Mouse (Mus musculus) mature B cell (primary cell): ENCODE results near the gene Mef2a.

Source experiments
- in situ Hi-C: fragments of 300-500 bp; cut with MboI; formaldehyde crosslinking; loops from 2 replicates; pipeline ENCODE4 v1.14.3; 2019

Gene Mef2a

DNA sequence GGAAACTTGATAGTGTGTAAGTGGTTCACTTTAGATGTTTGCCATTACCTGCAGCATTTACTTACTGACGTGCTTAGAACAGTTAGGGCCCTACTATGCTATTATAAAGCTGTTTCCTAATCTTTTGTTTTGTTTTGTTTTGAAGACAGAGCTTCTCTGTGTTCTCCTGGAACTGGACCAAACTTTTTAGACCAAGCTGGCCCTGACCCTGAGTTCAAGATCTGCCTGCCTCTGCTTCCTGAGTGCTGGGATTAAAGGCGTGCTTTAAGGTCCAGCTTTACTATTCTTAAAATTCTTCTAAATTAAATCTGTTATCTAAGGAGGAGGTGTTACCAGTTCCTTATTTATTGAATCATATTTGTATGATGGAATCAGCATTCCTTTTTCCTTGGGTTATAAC, 126.6 kb downstream of the Mef2a start:
- in situ Hi-C loops = loop anchor here (25.0 kb wide), 1 partner anchor 116 kb away; the partner anchor contains the start of gene Mef2a

DNA sequence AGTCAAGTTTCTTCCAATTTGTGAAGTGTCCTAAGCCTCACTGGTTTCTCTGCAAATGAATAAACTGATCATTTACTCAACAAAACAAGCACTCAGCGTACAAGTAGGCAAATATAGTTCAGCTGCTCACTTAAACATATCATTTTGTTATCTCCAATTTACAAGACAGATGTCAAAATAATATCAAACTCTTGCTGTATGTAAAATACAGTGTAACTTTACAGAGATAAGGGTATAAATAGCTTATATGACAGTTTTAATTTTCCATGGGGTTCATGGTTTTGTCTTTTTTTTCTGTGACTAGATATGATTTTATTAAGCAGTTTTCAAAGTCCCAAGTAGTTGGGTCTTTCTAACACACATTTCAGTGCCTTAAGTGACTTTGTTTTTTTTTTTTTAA, 127.4 kb downstream of the Mef2a start:
- in situ Hi-C loops = loop anchor here (25.0 kb wide), 1 partner anchor 117 kb away; the partner anchor contains the start of gene Mef2a

DNA sequence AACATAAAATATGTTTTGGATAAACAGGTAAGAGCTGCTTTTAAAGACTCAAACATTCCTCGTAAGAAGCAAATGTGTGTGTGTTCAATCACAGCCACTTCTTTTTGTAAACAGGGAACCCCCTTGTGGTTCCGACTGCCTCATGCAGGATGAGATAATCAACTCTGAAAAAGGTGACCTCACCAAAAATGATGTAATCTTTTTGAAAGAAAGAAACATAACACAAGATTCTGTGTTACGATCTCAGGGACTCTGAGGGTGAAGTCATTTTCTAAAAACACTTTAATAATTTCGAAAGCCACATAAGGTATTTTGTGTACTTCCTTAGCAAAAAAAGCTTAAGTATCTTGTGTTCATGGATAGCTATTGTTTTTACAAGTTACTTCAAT, 128.8 kb downstream of the Mef2a start:
- in situ Hi-C loops = loop anchor here (25.0 kb wide), 1 partner anchor 118 kb away; the partner anchor contains the start of gene Mef2a

DNA sequence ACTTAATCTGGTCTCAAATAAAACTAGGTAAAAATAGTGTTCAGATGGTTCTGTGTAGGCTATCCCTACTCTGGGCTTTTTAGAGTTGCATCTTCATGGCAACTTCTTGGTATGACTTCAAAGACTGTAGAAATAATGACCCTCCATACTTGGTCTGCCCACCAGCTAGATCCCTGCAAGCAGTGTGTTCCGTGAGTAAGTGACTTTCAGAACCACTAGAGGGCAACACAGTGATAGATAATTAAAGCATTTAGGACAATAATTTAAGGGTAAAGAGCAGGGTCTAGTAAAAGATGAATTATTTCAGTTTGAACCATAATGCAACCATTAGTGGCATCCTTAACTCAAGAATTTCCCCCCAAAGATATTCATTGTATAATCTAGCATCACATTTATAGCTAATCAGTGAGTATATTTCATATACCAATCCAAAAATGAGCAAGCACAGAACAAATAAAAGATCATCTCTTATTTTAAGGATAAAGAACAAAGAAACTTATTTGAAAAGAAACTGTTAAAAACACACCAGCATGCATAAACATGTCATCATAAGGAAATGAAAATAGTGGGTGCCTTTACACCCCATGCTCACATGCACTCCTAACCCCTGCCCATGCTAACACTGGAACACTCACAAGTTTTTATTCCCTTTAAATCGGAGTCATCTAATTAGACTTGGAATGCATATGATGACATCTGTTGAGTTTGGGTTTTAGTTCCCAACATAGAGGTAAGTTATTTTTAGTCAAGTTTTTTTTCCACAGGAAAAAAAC, 129.4 kb downstream of the Mef2a start:
- in situ Hi-C loops = loop anchor here (25.0 kb wide), 1 partner anchor 119 kb away; the partner anchor contains the start of gene Mef2a

DNA sequence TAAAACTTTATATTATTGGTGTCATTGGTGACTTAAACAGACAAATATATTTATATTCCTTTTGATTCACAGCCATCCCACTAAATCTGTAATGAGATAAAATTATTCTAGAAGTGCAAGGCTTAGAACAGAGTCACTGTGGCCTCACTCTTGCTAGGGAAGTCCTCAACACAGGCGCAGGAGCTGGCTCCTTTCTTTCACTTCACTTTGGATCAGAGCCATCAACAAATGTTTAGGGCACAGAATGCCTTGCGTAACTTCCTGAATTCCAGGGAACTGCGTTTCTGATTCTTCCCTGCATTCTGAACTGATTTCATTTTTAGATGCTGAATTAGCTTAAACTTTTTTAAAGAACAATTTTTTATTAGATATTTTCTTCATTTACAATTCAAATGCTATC, 130.7 kb downstream of the Mef2a start:
- in situ Hi-C loops = loop anchor here (25.0 kb wide), 1 partner anchor 120 kb away; the partner anchor contains the start of gene Mef2a

DNA sequence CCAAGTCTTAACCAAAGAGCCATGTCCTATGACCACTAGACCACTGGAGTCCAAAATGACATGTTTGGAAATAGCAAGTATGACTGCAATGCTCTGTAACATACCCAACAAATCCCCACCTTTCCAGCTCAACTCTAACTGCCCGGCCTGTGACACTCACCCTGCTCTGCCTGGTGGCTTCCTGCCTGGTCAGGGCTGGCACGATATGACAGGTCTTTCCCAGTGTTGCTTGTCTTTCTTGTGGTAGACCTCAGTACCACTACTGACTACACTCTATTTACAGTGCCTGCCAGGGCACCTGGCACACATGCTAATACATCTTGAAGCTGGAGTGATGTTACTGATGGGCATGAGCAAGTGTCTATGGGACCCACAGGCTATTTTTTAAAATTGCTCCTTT, 134.9 kb downstream of the Mef2a start:
- in situ Hi-C loops = loop anchor here (25.0 kb wide), 1 partner anchor 125 kb away; the partner anchor contains the start of gene Mef2a

DNA sequence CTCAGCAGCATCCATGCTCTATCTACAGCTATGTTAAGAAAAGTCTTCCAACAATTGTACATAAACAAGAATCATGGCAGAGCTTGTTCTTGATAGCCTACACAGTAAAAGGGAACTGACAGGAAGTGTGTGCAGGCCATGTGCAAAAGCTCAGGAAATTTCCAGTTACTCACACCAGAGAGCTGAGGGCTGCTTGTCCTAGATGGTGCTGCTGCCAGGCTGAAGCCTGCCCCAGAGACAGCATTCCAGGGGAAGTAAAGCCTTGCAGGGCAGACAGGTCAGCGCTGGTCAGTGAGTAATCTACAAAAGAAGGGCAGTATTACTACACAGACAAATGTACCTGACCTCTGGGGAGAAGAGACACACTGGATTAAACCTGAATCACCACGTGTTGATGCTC, 136.3 kb downstream of the Mef2a start:
- in situ Hi-C loops = loop anchor here (25.0 kb wide), 1 partner anchor 126 kb away; the partner anchor contains the start of gene Mef2a

DNA sequence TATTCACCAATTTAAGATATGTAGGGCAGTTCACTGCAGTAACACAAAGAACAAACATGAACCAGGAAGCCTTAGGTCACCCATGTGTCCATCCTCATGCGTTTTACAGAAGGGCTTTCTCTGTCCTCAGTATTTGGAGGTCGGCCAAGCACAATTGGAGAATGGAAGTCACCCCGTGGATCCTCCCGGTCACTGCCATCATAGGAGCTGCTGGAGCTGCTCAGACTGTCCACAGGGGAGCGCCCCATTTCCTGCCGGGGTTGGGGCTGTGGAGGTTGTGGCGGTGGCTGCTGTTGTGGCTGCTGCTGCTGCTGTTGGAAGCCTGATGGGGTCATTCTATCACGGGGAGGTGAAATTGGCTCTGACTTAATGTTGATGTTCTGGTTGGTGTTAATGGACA, 137.9 kb downstream of the Mef2a start:
- in situ Hi-C loops = loop anchor here (25.0 kb wide), 1 partner anchor 128 kb away; the partner anchor contains the start of gene Mef2a

DNA sequence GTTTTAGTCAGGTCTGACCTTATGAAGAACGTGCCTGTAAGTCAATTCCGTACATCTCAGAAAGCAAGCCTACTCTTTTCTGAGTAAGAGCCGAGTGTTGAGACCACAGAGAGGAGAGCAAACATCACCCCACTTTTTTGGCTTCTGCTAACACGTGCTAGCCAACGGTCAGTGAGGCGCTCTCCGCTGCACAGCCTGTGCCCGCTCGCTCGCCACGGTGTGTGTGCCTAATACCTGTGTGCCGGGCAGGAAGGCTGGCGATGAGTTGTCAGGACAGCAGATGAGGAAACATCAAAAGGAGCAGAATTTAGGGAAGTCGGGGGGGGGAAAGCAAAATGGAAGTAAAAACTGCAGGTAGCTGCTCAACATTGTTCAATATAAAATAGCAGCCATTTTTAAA, 140.2 kb downstream of the Mef2a start:
- in situ Hi-C loops = loop anchor here (25.0 kb wide), 1 partner anchor 130 kb away; the partner anchor contains the start of gene Mef2a

DNA sequence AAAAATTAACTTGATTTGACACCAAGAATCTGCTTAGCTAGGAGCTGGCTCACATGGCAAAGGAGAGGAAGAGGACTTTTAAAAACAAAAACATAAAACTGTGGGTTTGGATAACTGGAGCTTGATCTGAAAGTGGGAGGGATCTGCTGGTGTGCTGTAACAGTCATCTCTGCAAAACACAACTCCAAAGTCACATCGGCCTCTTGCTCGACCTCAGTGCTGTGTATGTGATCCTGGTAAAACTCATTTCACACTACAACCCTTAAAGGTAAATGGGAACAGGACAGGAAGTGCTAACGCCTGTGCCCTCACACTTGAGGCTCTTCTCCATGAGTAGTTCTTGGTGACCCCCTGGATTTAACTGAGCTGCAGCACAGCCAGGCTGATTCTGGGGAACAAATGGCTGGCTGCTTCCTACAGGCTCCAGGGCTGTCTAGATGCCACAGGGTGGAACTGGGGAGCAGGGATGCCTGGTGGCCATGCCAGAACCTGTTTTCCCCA, 142.0 kb downstream of the Mef2a start:
- in situ Hi-C loops = loop anchor here (25.0 kb wide), 1 partner anchor 132 kb away; the partner anchor contains the start of gene Mef2a

DNA sequence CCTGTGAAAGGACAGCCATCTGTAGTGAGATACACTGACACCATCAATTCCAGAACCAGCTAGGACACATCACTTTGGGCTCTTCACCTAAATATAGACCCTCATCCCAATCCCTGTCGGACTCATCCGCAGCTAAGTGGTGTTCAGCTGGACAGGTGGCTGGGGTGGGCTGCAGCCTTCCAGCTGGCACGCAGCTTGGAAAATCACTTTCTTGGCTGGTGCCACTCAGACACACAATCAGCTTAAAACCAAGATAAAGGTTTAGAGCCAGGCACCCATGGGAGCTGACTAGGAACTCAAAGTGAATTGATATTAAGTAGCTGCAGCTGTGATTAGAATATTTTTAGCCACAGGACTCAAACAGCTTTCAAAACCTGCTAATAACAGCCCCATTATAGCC, 142.4 kb downstream of the Mef2a start:
- in situ Hi-C loops = loop anchor here (25.0 kb wide), 1 partner anchor 132 kb away; the partner anchor contains the start of gene Mef2a

DNA sequence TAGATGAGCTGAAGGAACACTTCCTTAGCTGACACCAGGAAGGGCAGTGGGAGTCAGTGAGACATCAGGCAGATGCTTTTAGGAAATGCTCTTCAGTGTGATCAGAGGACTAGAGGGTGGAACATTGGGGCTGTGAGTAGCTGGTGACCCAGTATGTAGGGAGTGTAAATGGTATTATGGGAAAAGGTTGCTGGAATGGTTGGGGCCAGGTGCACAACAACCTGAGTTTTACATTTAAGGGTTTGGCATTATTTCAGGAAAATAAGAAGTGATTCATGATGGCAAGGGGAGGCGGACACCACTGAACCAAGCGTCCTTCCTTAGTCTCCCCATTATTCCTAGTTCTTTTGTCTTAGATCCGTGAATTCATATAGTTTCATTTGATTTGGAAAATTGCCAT, 143.0 kb downstream of the Mef2a start:
- in situ Hi-C loops = loop anchor here (25.0 kb wide), 1 partner anchor 133 kb away; the partner anchor contains the start of gene Mef2a

DNA sequence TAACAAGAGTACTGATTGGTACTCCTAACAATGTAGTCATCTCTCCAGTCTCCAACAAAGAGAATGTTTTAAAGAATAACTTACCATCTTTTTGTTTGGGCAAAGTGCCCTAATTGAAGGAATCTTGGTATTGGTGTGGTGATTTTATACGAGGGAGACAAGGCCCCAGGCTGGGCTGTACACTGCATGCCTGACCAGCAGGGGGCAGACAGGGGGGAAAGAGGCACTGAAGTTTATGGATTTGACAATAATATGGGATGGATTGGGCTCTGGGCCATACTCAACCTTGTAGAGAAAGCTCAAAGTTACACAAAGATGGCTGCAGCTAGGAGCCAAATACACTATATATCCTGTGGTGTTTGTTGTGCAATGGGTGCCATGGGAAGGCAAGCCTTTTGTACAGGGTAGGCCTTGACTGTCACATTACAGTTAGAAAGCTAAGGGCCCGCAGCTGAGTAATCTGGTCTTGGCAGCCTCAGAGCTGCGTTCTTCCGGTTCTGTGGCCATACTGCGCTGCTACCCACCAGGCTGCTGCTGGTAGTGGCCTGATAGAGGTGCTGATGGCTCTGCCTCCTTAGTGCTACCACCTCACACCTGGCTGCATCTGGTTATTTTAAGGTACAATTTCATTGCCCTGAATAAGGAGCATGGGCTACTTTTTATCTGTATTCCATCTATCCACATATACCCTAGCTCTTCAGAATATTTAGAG, 143.6 kb downstream of the Mef2a start:
- in situ Hi-C loops = loop anchor here (25.0 kb wide), 1 partner anchor 133 kb away; the partner anchor contains the start of gene Mef2a

DNA sequence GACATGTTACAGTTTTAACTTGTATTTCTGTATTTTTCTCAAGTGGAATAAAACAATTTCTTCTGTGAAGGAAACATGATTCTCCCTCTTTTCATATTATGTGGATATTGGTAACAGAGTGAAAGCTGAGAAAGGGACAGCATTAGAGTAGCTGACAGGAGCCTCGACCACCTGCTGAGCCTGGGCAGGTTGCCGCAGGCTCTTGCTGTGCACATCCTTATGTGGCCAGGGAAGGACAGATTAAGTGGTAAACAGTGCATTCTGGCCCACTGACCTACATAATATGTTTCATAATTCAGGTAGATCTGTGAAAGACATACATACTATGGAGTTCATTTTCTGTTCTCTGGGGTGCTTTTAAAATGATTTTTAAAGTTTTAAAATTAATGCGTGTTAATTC, 144.3 kb downstream of the Mef2a start:
- in situ Hi-C loops = loop anchor here (25.0 kb wide), 1 partner anchor 134 kb away; the partner anchor contains the start of gene Mef2a

DNA sequence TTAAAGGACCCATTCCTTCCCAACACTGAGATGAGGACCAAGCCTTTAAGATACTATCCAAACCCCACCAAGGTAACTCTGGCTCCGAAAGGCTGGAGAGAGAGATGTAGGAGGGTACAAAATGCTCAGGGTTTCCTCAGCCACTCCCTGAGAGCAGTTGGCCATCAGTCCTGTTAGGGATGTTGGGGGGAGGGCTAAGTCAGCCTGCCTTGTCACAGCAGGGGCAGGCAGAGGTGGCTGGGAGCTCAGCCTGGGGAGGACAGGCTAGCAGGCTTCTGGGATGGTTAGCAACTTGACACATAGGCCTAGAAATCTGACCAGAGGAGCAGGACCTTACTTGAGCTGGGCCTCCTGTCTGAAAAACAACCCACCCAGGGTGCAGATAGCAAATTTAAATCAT, 145.1 kb downstream of the Mef2a start:
- in situ Hi-C loops = loop anchor here (25.0 kb wide), 1 partner anchor 135 kb away; the partner anchor contains the start of gene Mef2a

DNA sequence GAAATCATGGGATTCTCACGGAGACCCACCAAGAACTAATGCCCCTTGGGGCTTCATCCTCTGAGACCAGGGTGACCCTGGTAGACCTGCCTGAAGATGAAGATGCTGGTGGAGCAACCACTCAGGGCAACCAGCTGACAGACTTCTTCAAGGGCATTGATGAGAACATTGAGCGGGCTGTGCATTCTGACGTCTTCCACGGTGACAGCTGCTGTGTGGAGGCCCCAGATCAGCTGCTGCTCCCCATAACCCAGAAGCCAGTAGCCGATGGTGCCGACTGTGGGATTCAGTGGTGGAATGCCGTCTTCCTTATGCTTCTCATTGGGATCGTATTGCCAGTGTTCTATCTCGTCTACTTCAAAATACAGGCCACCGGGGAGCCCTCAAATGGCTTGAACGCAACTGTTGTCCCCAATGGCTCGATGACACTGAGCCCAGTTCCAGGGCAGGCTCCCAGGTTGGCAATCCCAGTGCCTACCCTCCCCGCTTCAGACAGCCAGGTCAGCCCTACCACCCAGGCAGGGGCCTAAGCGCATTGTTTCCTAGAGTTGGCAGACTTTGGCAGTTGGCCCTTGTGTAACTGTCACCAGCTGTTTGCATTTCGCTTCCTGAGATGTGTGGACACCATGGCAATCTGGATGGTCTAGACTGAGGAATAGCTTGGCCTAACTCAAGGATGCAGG, 146.6 kb downstream of the Mef2a start:
- in situ Hi-C loops = loop anchor here (25.0 kb wide), 1 partner anchor 136 kb away; the partner anchor contains the start of gene Mef2a

DNA sequence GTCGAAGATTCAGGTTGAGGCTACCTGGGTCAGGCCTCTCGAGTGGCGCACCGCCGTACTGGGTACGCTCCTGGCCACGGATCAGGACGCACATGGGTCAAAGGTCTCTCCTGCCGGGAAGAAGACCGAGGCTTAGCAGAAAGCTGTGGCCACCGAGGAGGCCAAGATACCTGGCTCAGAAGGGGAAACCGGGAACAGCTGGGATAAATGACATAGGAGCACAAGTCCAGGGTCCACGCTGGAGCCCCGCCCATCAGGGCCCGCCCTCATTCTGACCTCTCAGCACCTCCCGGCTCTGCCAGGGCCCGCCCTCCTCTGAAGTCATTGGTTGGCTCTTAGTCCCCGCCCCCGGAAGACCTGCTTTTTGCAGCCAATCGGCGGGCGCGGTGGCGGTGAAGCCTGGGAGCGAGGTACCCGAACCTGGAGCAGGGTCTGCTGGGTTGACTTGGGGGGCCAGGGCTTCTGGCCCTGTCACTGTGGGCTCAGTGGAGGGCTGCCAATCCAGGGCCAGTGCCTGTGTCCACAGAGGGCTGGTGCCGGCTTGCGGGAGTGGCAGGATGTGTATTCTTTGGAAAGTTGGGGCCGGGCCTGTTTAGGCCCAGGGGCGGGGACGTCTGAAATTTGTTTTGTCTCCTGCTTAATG, 150.3 kb downstream of the Mef2a start, which contains the start of gene Lysmd4:
TSS of gene Lysmd4 (plus strand) at position 325 of the 643 bp plus-strand sequence.
- in situ Hi-C loops = loop anchor here (25.0 kb wide), 1 partner anchor 510 kb away; no protein-coding TSS in a partner anchor

DNA sequence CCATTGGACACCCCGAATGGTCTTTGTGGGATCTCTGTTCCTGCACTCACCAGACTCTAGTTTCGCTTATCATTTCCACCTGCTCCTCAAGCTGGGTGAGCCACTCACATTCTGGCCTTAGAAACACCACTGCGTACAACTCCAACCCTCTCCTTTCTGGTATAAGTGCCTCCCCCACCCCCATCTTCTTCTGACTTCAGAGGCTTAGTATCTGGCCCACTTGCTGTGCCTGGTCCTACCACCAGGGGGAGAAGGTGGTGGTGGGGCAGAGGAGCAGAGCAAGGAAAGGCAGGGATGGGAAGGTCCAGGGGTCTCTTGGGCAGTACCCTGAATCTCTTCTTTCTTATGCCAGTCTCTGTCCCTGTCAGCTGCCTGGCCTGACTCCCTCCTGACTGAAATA, 155.6 kb downstream of the Mef2a start:
- in situ Hi-C loops = loop anchor here (10.0 to 25.0 kb wide), 2 partner anchors 418 to 505 kb away; no protein-coding TSS in a partner anchor

DNA sequence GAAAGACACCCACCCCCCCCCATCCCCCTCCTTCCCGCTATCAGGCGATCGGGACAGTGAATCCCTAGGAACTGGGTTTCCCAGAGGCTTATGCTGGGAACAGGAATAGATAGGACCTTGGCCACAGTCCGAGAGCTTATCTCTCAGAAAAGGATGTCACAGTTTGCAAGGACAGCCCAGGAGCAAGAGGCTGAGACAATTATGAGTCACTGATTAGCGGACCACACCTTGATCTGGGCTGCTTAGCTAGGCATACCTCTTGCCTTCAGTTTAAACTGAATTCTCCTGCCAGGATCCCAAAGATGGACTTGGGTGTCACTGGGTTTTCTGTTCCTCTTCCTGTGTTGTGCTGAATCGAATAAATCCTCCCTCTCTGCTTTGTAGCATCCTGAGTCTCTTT, 156.3 kb downstream of the Mef2a start:
- in situ Hi-C loops = loop anchor here (10.0 to 25.0 kb wide), 2 partner anchors 418 to 504 kb away; no protein-coding TSS in a partner anchor

DNA sequence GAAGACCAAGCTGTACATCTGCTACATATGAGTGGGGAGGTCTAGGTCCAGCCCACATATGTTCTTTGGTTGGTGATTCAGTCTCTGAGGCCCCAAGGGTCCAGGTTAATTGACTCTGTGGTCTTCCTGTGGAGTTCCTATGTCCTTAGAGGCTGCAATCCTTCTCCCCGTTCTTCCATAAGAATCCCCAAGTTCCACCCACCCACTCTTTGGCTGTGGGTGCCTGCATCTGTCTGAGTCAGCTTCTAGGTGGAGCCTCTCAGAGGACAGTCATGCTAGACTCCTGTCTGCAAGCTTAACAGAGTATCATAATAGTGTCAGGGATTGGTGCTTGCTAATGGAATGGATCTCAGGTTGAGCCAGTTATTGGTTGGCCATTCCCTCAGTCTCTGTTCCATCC, 159.1 kb downstream of the Mef2a start:
- in situ Hi-C loops = loop anchor here (10.0 to 25.0 kb wide), 2 partner anchors 421 to 501 kb away; no protein-coding TSS in a partner anchor
